Mouse (Mus musculus) olfactory bulb, adult 2 months (tissue): Measurements from ENCODE around the gene Gm7138. TPM values are rescaled to one million over a fixed set of nuclear protein-coding genes. Genes with fewer than 3 reads are reported as not detected.
"Not testable (repeated sequence)": the region's sequence is repeated elsewhere in the genome, so short reads cannot be mapped to it uniquely, and the experiment has no call there.

Source experiments
- H3K27ac ChIP-seq: fragments of 200-500 bp; 2 replicates; pipeline ENCODE4 v1.5.1; 2012; ENCODE audit warnings: low read depth, low read length; ENCODE audit not compliant: insufficient read depth
- H3K4me1 ChIP-seq: fragments of 200-500 bp; 2 replicates; pipeline ENCODE4 v1.6.1; 2012; ENCODE audit warnings: low read length; ENCODE audit not compliant: control insufficient read depth, insufficient read depth
- H3K4me3 ChIP-seq: fragments of 200-500 bp; 2 replicates; pipeline ENCODE4 v1.5.1; 2012; ENCODE audit warnings: mild to moderate bottlenecking, low read depth, low read length, moderate library complexity; ENCODE audit not compliant: insufficient read depth
- CTCF ChIP-seq: fragments of 200-500 bp; IDR thresholded peaks from 2 replicates; pipeline ENCODE4 v1.5.1; 2012; ENCODE audit warnings: low read depth, mild to moderate bottlenecking, low read length, moderate library complexity; ENCODE audit not compliant: insufficient read depth
- POLR2A ChIP-seq: fragments of 200-500 bp; IDR thresholded peaks from 2 replicates; pipeline ENCODE4 v1.6.1; 2012; ENCODE audit warnings: mild to moderate bottlenecking, low read depth, low read length, moderate library complexity; ENCODE audit not compliant: insufficient read depth
- WGBS: fragments of 180-500 bp; shearing (Covaris S2); methylation state at CpG from one replicate; pipeline ENCODE4 v1.1.7; 2018; 5-methylcytosine and 5-hydroxymethylcytosine counted together
- polyA plus RNA-seq: library from polyadenylated mRNA; stranded (reverse); fragments of >200 nt; gene quantifications from 2 replicates; pipeline ENCODE4 v1.2.4, GENCODE M21; 2012; ENCODE audit warnings: low replicate concordance; ENCODE audit not compliant: missing spikeins, insufficient read depth, insufficient read length

The Gm7138 gene
- polyA plus RNA-seq, 1 experiment: not detected

DNA sequence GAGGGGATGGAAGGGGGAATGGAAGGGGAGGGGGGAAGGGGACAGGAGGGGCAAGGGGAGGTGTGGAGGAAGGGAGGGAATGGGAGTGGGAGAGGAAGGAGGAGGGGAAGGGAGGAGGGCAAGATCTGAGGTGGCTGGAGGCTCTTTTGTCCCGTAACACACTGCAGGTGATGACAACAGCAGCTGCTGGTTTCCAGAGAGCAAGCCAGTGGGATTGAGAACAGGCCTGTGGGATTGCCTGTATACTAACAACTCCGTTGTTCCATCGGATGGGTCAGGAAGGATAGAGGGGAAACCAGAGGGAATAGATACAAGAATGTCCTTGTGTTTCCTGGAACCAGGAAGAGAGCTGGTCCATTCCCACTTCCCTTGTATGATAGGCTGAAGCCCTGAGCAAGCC lies 20.9 kb upstream of the Gm7138 start:
- H3K4me1 ChIP-seq: peaks cover 3% of the 10 kb centered on the region; the same call in 1 of the 2 replicates
- no peak overlapping the region for H3K4me3 ChIP-seq
- no peak overlapping the region for H3K27ac ChIP-seq
- WGBS: 53% methylated on average over 3 of the region's 3 CpGs
- no peak for TF ChIP-seq CTCF
- no peak for TF ChIP-seq POLR2A

DNA sequence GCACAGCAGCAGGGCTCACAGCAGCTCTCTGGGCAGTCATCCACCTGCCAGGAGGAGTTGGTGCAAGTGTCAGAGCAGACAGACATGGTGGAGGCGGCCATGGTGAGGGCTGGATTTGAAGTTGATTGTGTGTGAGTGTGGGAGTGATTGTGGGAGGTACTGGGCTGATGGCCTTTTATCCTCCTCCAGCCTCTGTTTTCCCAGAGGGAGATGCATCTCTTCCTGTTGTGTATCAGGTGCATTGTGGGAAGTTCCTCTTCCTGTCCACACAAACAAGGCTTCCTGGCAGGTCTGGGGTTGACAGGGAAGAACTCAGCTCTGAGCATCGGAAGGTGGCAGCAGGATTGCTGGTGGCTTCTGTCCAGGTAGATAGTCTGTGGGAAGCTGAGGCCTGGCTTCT lies 18.2 kb upstream of the Gm7138 start, which contains the start of gene Gm9639:
Gene Gm9639, minus strand, starts transcription at position 101 of the 400 bp plus-strand sequence.
- no peak within 1 kb of the TSS for H3K4me3 ChIP-seq
- H3K4me1 ChIP-seq: peaks cover 3% of the 10 kb centered on the region; the same call in 1 of the 2 replicates
- WGBS: 73% methylated on average over 2 of the region's 2 CpGs
- TF ChIP-seq POLR2A (no peak), CTCF (no peak)
- no peak within 1 kb of the TSS for H3K27ac ChIP-seq

DNA sequence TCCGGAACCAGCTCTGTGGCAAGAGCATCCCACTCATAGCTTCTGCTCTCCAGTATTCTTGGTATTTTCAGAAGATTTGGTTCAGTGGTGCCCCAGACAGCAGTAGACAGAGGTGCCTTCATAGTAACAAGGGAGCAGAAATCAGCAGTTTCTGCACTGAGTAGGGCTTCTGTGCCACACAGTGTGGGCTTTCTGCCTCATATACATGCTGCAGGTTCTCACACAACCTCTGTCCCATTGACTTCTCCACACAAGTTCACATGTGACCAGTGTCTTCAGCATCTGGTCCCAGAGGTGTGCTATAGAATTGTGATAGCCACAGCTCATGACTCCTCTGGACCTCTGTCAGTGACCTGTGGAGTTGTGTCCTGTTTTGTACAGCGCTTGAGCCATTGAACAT lies 11.9 kb upstream of the Gm7138 start:
- TF ChIP-seq POLR2A (no peak), CTCF (no peak)
- Histone ChIP-seq H3K27ac (no peak overlapping the region), H3K4me1 (no peaks in the 10 kb centered on the region), H3K4me3 (no peak overlapping the region)
- WGBS: 85% methylated on average over 2 of the region's 2 CpGs

DNA sequence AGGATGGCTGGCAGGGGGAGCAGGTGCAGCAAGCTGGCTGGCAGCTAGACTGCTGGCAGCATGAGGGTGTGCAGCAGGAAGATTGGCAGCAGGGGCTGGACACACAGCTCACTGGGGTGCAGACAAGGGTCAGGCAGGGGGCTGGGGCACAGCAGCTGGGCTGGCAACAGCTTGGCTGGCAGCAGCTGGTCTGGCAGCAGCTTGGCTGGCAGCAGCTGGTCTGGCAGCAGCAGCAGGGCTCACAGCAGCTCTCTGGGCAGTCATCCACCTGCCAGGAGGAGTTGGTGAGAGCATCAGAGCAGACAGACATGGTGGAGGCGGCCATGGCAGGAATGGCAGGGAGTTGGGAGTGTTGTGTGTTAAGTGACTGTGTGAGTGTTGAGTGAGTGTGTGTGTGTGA lies 11.1 kb upstream of the Gm7138 start, which contains the start of gene Gm7137:
Gene Gm7137, minus strand, starts transcription at position 325 of the 400 bp plus-strand sequence.
- WGBS: 56% methylated on average over 1 of the region's 1 CpGs
- not testable (repeated sequence) for H3K4me3 ChIP-seq, H3K27ac ChIP-seq, H3K4me1 ChIP-seq

DNA sequence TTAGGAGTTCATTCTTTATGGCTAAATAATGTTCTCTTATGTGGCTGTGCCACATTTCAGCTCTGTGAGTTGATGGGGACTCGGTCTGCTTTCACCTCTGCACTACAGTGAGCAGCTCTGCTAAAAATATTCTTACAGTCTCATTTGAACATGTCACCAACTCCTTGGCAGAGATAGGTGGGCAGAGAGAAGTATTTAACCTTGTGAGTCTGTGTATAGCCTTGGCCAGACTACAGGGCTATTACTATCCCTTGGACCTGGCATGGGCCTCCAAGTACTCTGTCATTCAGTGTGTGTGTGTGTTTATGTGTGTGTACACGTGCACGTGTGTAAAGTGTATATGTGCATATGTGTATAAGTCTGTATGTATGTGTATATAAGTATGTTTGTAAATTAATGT lies 6.7 kb upstream of the Gm7138 start:
- not testable (repeated sequence) for H3K4me1 ChIP-seq, H3K27ac ChIP-seq, H3K4me3 ChIP-seq
- WGBS: 93% methylated on average over 3 of the region's 3 CpGs

DNA sequence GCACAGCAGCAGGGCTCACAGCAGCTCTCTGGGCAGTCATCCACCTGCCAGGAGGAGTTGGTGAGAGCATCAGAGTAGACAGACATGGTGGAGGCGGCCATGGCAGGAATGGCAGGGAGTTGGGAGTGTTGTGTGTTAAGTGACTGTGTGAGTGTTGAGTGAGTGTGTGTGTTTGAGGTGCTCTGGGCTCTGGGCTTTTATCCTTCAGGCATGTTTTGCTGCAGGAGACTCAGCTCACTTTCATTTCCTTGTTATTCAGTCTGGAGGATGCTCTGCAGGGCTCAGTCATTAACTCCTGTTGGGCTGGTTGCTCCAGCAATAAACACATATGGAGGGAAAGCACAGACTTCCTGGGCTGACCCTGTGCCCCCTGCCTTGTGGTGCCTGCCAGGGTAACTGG lies 5.7 kb upstream of the Gm7138 start, which contains the start of gene Gm3250:
Gene Gm3250, minus strand, starts transcription at position 101 of the 400 bp plus-strand sequence.
- WGBS: 75% methylated on average over 1 of the region's 1 CpGs
- H3K27ac ChIP-seq, H3K4me3 ChIP-seq, H3K4me1 ChIP-seq: not testable (repeated sequence)

DNA sequence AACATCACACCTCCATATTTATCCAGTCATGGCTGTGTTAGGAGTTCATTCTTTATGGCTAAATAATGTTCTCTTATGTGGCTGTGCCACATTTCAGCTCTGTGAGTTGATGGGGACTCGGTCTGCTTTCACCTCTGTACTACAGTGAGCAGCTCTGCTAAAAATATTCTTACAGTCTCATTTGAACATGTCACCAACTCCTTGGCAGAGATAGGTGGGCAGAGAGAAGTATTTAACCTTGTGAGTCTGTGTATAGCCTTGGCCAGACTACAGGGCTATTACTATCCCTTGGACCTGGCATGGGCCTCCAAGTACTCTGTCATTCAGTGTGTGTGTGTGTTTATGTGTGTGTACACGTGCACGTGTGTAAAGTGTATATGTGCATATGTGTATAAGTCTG lies 4.6 kb downstream of the Gm7138 start:
- not testable (repeated sequence) for H3K4me3 ChIP-seq, H3K27ac ChIP-seq, H3K4me1 ChIP-seq
- WGBS: 93% methylated on average over 1 of the region's 3 CpGs

DNA sequence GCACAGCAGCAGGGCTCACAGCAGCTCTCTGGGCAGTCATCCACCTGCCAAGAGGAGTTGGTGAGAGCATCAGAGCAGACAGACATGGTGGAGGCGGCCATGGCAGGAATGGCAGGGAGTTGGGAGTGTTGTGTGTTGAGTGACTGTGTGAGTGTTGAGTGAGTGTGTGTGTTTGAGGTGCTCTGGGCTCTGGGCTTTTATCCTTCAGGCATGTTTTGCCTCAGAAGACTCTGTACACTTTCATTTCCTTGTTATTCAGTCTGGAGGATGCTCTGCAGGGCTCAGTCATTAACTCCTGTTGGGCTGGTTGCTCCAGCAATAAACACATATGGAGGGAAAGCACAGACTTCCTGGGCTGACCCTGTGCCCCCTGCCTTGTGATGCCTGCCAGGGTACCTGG lies 5.5 kb downstream of the Gm7138 start, which contains the start of gene Gm3238:
Gene Gm3238, minus strand, starts transcription at position 101 of the 400 bp plus-strand sequence.
- H3K27ac ChIP-seq, H3K4me3 ChIP-seq, H3K4me1 ChIP-seq: not testable (repeated sequence)
- 75% methylated on average over 1 of the region's 1 CpGs for WGBS

DNA sequence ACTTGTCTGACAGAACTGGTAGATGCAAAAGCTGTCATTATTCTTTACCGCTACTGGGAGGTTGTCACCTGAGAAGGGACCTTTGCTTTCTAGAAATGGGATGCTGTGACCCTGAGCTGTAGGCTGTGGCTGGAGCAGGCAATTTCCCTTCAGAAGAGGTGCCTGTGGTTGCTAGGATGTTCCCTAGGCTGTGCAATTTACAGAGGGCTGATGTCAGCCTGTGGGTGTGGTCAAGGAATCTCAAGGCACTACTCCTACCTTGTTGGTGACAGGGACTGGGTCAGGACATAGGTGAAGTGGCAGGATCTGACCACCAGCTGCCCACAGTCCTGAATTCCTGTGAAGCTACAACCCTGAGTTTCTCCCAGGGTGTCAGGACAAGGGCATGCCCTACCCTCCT lies 7.0 kb downstream of the Gm7138 start:
- no peak overlapping the region for H3K4me3 ChIP-seq
- no peak for TF ChIP-seq POLR2A
- TF ChIP-seq CTCF: no peak
- WGBS: 86% methylated on average over 1 of the region's 1 CpGs

DNA sequence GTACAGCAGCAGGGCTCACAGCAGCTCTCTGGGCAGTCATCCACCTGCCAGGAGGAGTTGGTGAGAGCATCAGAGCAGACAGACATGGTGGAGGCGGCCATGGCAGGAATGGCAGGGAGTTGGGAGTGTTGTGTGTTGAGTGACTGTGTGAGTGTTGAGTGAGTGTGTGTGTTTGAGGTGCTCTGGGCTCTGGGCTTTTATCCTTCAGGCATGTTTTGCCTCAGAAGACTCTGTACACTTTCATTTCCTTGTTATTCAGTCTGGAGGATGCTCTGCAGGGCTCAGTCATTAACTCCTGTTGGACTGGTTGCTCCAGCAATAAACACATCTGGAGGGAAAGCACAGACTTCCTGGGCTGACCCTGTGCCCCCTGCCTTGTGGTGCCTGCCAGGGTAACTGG lies 17.2 kb downstream of the Gm7138 start, which contains the start of gene Gm3233:
Gene Gm3233, minus strand, starts transcription at position 101 of the 400 bp plus-strand sequence.
- H3K27ac ChIP-seq, H3K4me3 ChIP-seq, H3K4me1 ChIP-seq: not testable (repeated sequence)
- no CpG with 5 or more reads among the region's 1 CpGs for WGBS

More for the DNA sequence above, 7.0 kb downstream of the Gm7138 start:
- Histone ChIP-seq H3K4me1 (0 out of 2 replicates have a peak, but pooled peaks cover 3% of the 10 kb centered on the region), H3K27ac (no peak overlapping the region)
